Mouse (Mus musculus): Measurements from ENCODE around the gene Ppp1r14b. TPM values are rescaled to one million over a fixed set of nuclear protein-coding genes. Genes with fewer than 3 reads are reported as not detected.
A peak's percentile ranks its signal among the peaks of the same experiment; 100 is the strongest.

The Ppp1r14b gene
- total and polyA plus RNA-seq, 2 experiments from 2014 or later, result 201 to 226 TPM

- DNase-seq (no peak), ATAC-seq (no peak)
- Histone ChIP-seq H3K27me3 (ENCODE audit: insufficient read depth, low read length) (no peaks in the 10 kb centered on the region), H3K9me3 (ENCODE audit: low read length) (no peaks in the 10 kb centered on the region), H3K9ac (no peak overlapping the region), H3K36me3 (ENCODE audit: insufficient read depth) (peaks cover 13% of the 10 kb centered on the region; the same call in 1 of the 2 replicates), H3K4me2 (ENCODE audit: low read depth) (no peak overlapping the region), H3K4me1 (ENCODE audit: insufficient read depth) (peaks cover 18% of the 10 kb centered on the region), H3K4me3 (ENCODE audit: low read depth, low read length) (no peak overlapping the region), H3K27ac (ENCODE audit: low read depth, low read length) (no peak overlapping the region)
- no peak for TF ChIP-seq CTCF (IDR thresholded peaks at IDR 0.05; ENCODE audit: low read depth)
- WGBS, result 87% methylated on average over 8 of the region's 8 CpGs
These were observed 19.7 kb downstream of the Ppp1r14b start for GRCm38 (mm10) chr19:6994489-6994888.

GRCm38 (mm10) chr19:6995255-6995991 is 20.7 kb downstream of the Ppp1r14b start:
- H3K27me3 ChIP-seq (ENCODE audit: insufficient read depth, low read length), result no peaks in the 10 kb centered on the region
- H3K4me1 ChIP-seq (ENCODE audit: insufficient read depth), result peaks cover 18% of the 10 kb centered on the region
- ATAC-seq, result no peak
- H3K4me3 ChIP-seq (ENCODE audit: low read depth, low read length), result peak overlapping the region; percentile 54
- peak overlapping the region; percentile 53 for H3K9ac ChIP-seq
- no peak for DNase-seq
- peak overlapping the region; percentile 70 for H3K4me2 ChIP-seq (ENCODE audit: low read depth)
- no peak overlapping the region for H3K27ac ChIP-seq (ENCODE audit: low read depth, low read length)
- no peak for TF ChIP-seq CTCF (IDR thresholded peaks at IDR 0.05; ENCODE audit: low read depth)
- H3K9me3 ChIP-seq (ENCODE audit: low read length), result no peaks in the 10 kb centered on the region
- WGBS, result 49% methylated on average over 21 of the region's 21 CpGs
- peaks cover 19% of the 10 kb centered on the region; the same call in 1 of the 2 replicates for H3K36me3 ChIP-seq (ENCODE audit: insufficient read depth)

- peak; percentile 73 for DNase-seq
- Histone ChIP-seq H3K9me3 (ENCODE audit: low read length) (no peaks in the 10 kb centered on the region), H3K27ac (ENCODE audit: low read depth, low read length) (peak within 1 kb of the TSS; percentile 43; the same call in 1 of the 2 replicates), H3K4me1 (ENCODE audit: insufficient read depth) (peaks cover 18% of the 10 kb centered on the region), H3K4me2 (ENCODE audit: low read depth) (peak within 1 kb of the TSS; percentile 70), H3K27me3 (ENCODE audit: insufficient read depth, low read length) (no peaks in the 10 kb centered on the region), H3K9ac (peak within 1 kb of the TSS; percentile 53), H3K36me3 (ENCODE audit: insufficient read depth) (peaks cover 19% of the 10 kb centered on the region; the same call in 1 of the 2 replicates), H3K4me3 (ENCODE audit: low read depth, low read length) (peak within 1 kb of the TSS; percentile 54)
- TF ChIP-seq CTCF (IDR thresholded peaks at IDR 0.05; ENCODE audit: low read depth), result no peak
- ATAC-seq, result peak; percentile 68
- WGBS, result 1% methylated on average over 24 of the region's 24 CpGs
These were observed 21.2 kb downstream of the Ppp1r14b start, which contains the start of the genes Nudt22 and Trpt1 for GRCm38 (mm10) chr19:6996006-6996405. Gene Nudt22, minus strand, starts transcription at chr19:6996117. Gene Trpt1, plus strand, starts transcription at chr19:6996131.

GRCm38 (mm10) chr19:6997721-6998290 is 23.0 kb downstream of the Ppp1r14b start:
- peaks cover 17% of the 10 kb centered on the region for H3K4me1 ChIP-seq (ENCODE audit: insufficient read depth)

GRCm38 (mm10) chr19:6999360-7000063 is 24.7 kb downstream of the Ppp1r14b start:
- Histone ChIP-seq H3K27ac (ENCODE audit: low read depth, low read length) (no peak overlapping the region), H3K9ac (no peak overlapping the region), H3K4me2 (ENCODE audit: low read depth) (no peak overlapping the region), H3K36me3 (ENCODE audit: insufficient read depth) (peaks cover 19% of the 10 kb centered on the region; the same call in 1 of the 2 replicates), H3K4me3 (ENCODE audit: low read depth, low read length) (no peak overlapping the region), H3K27me3 (ENCODE audit: insufficient read depth, low read length) (no peaks in the 10 kb centered on the region), H3K9me3 (ENCODE audit: low read length) (no peaks in the 10 kb centered on the region), H3K4me1 (ENCODE audit: insufficient read depth) (peaks cover 14% of the 10 kb centered on the region)
- no peak for TF ChIP-seq CTCF (IDR thresholded peaks at IDR 0.05; ENCODE audit: low read depth)
- 93% methylated on average over 19 of the region's 19 CpGs for WGBS
- ATAC-seq (no peak), DNase-seq (no peak)

More at GRCm38 (mm10) chr19:6997721-6998290, 23.0 kb downstream of the Ppp1r14b start:
- Histone ChIP-seq H3K27me3 (ENCODE audit: insufficient read depth, low read length) (no peaks in the 10 kb centered on the region), H3K9me3 (ENCODE audit: low read length) (no peaks in the 10 kb centered on the region), H3K4me3 (ENCODE audit: low read depth, low read length) (no peak overlapping the region), H3K27ac (ENCODE audit: low read depth, low read length) (no peak overlapping the region), H3K36me3 (ENCODE audit: insufficient read depth) (peaks cover 19% of the 10 kb centered on the region; the same call in 1 of the 2 replicates), H3K9ac (no peak overlapping the region), H3K4me2 (ENCODE audit: low read depth) (no peak overlapping the region)
- no peak for DNase-seq
- no peak for TF ChIP-seq CTCF (IDR thresholded peaks at IDR 0.05; ENCODE audit: low read depth)
- no peak for ATAC-seq
- WGBS, result 89% methylated on average over 9 of the region's 9 CpGs

GRCm38 (mm10) chr19:7006892-7007593 is 32.3 kb downstream of the Ppp1r14b start:
- no peak for TF ChIP-seq CTCF (IDR thresholded peaks at IDR 0.05; ENCODE audit: low read depth)
- Histone ChIP-seq H3K27ac (ENCODE audit: low read depth, low read length) (no peak overlapping the region; the same call in 1 of the 2 replicates), H3K4me1 (ENCODE audit: insufficient read depth) (no peaks in the 10 kb centered on the region), H3K4me2 (ENCODE audit: low read depth) (no peak overlapping the region), H3K9me3 (ENCODE audit: low read length) (no peaks in the 10 kb centered on the region), H3K36me3 (ENCODE audit: insufficient read depth) (no peaks in the 10 kb centered on the region), H3K9ac (no peak overlapping the region), H3K4me3 (ENCODE audit: low read depth, low read length) (no peak overlapping the region), H3K27me3 (ENCODE audit: insufficient read depth, low read length) (no peaks in the 10 kb centered on the region)
- ATAC-seq (no peak), DNase-seq (no peak)
- WGBS, result 87% methylated on average over 8 of the region's 9 CpGs
